ENCODE assay signal across 17 mouse cellular contexts in genomic region chr12:99260171-99260570, GRCm38 (mm10).
A peak's percentile ranks its signal among the peaks of the same experiment; 100 is the strongest.
DNase-seq lines count a peak whose midpoint lies in the region; ATAC-seq and TF ChIP-seq lines count a peak whose summit lies in the region.
"Had no signal": no experiment of that assay in that cellular context is flagged by ENCODE, and none has a peak within 500 bp of the region (broad histone marks: within the 10 kb centered on the region; RNA-seq: fewer than 3 reads in every experiment).

No protein-coding gene starts in this region.

- H3K4me3 ChIP-seq in heart, embryonic 14.5 days (ENCODE audit: control insufficient read depth in 1 of 2, insufficient read depth in 1 of 2, low read depth in 1 of 2, low read length in 2 of 2) = no peak overlapping the region
- no peak overlapping the region for H3K4me3 ChIP-seq in lung, postnatal 0 days (ENCODE audit: low read depth, low read length)
- no peak overlapping the region for H3K4me3 ChIP-seq in lung, adult 2 months (replicated peaks; ENCODE audit: extremely low read depth, low read depth, low read length)
- H3K4me3 ChIP-seq in embryonic facial prominence, embryonic 15.5 days (replicated peaks) = no peak overlapping the region
- H3K4me3 ChIP-seq: limb, embryonic 15.5 days had no signal

- H3K9me3 ChIP-seq in heart, embryonic 14.5 days (ENCODE audit: control insufficient read depth, low read length) = no peaks in the 10 kb centered on the region
- H3K9me3 ChIP-seq in lung, postnatal 0 days (ENCODE audit: low read length) = no peaks in the 10 kb centered on the region
- H3K9me3 ChIP-seq in embryonic facial prominence, embryonic 15.5 days (replicated peaks) = no peaks in the 10 kb centered on the region
- H3K9me3 ChIP-seq: limb, embryonic 15.5 days had no signal

- TF ChIP-seq CTCF in lung, postnatal 0 days (IDR thresholded peaks at IDR 0.05) = no peak
- no peak for TF ChIP-seq CTCF in lung, adult 2 months (IDR thresholded peaks at IDR 0.05; ENCODE audit: insufficient read depth, low read length)

- ATAC-seq in heart, embryonic 14.5 days (ENCODE audit: insufficient number of reproducible peaks, insufficient read depth, low FRiP score, low read depth) = no peak
- 0 out of 2 replicates have a peak, but pooled peaks have one; percentile 6 for ATAC-seq in lung, postnatal 0 days
- no peak for ATAC-seq in embryonic facial prominence, embryonic 15.5 days (ENCODE audit: insufficient number of reproducible peaks, low FRiP score, low TSS enrichment, low read depth)
- ATAC-seq: forebrain, postnatal 0 days; hindbrain, postnatal 0 days had no signal

- TF ChIP-seq EP300 in lung, postnatal 0 days (IDR thresholded peaks at IDR 0.05) = no peak

- intact Hi-C loops in heart, postnatal 25 days (cut with DNase I) = no loop called here

- H3K4me2 ChIP-seq in heart, embryonic 14.5 days (ENCODE audit: low read length) = no peak overlapping the region
- no peak overlapping the region for H3K4me2 ChIP-seq in lung, postnatal 0 days (replicated peaks; ENCODE audit: low read depth, low read length)
- H3K4me2 ChIP-seq in embryonic facial prominence, embryonic 15.5 days (replicated peaks) = no peak overlapping the region
- H3K4me2 ChIP-seq: limb, embryonic 15.5 days had no signal

- WGBS in heart, embryonic 14.5 days = 63% methylated on average over 10 of the region's 10 CpGs
- WGBS in lung, postnatal 0 days = 43% methylated on average over 10 of the region's 10 CpGs
- WGBS in lung, adult 2 months = 55% methylated on average over 10 of the region's 10 CpGs
- WGBS in embryonic facial prominence, embryonic 15.5 days = 33% methylated on average over 10 of the region's 10 CpGs

- peaks cover 47 to 75% of the 10 kb centered on the region in 2 experiments for H3K4me1 ChIP-seq in heart, embryonic 14.5 days (ENCODE audit: control insufficient read depth in 2 of 2, insufficient read depth in 2 of 2, low read length in 2 of 2)
- peaks cover 4% of the 10 kb centered on the region for H3K4me1 ChIP-seq in lung, postnatal 0 days (ENCODE audit: insufficient read depth, low read depth, low read length)
- peaks cover 14% of the 10 kb centered on the region; the same call in 1 of the 2 replicates for H3K4me1 ChIP-seq in lung, adult 2 months (ENCODE audit: control insufficient read depth, insufficient read depth, low read length)
- H3K4me1 ChIP-seq in embryonic facial prominence, embryonic 15.5 days = peaks cover 43% of the 10 kb centered on the region

- DNase-seq in heart, postnatal 25 days (ENCODE audit: low spot score) = no peak
- DNase-seq in lung, postnatal 0 days (ENCODE audit: low spot score) = peak; percentile 61
- DNase-seq in lung, adult 2 months = no peak
- peak; percentile 13 for DNase-seq in splenic B cell, adult 2 months (ENCODE audit: low read depth, low spot score)
- no peak for DNase-seq in thymus, postnatal 36 days
- DNase-seq in layer of hippocampus, postnatal 14 days (ENCODE audit: low spot score in 2 of 2) = no peak
- DNase-seq: cerebellum, adult 11 months; forebrain, postnatal 0 days; gastrocnemius, postnatal 25 days; heart, postnatal 10 days; midbrain, embryonic 14.5 days had no signal

- H3K36me3 ChIP-seq in heart, embryonic 14.5 days (ENCODE audit: control insufficient read depth, insufficient read depth, low read length) = no peaks in the 10 kb centered on the region
- H3K36me3 ChIP-seq in lung, postnatal 0 days (ENCODE audit: insufficient read depth, low read length) = no peaks in the 10 kb centered on the region
- no peaks in the 10 kb centered on the region for H3K36me3 ChIP-seq in embryonic facial prominence, embryonic 15.5 days
- H3K36me3 ChIP-seq in splenic B cell, adult 2 months (ENCODE audit: control insufficient read depth, insufficient read depth, low read length, poor library complexity, severe bottlenecking) = no peaks in the 10 kb centered on the region; the same call in 1 of the 2 replicates
- H3K36me3 ChIP-seq: G1E; limb, embryonic 15.5 days had no signal

- no peak for TF ChIP-seq POLR2A in lung, adult 2 months (IDR thresholded peaks at IDR 0.05; ENCODE audit: borderline replicate concordance, extremely low read depth, low read depth, low read length)

- H3K9ac ChIP-seq in heart, embryonic 14.5 days (ENCODE audit: low read length) = no peak overlapping the region
- no peak overlapping the region for H3K9ac ChIP-seq in lung, postnatal 0 days (replicated peaks; ENCODE audit: low read depth)
- H3K9ac ChIP-seq in embryonic facial prominence, embryonic 15.5 days = no peak overlapping the region
- H3K9ac ChIP-seq: forebrain, postnatal 0 days; limb, embryonic 15.5 days had no signal

- H3K27ac ChIP-seq in heart, embryonic 14.5 days (replicated peaks in 1 of 2; ENCODE audit: control insufficient read depth in 1 of 2, insufficient read depth in 1 of 2, low read depth in 2 of 2, low read length in 2 of 2) = peak overlapping the region; percentile 24 to 43; a peak in 2 of 4 replicates
- H3K27ac ChIP-seq in lung, postnatal 0 days (ENCODE audit: low read length) = peak overlapping the region; percentile 17; the same call in 1 of the 2 replicates
- peak overlapping the region; percentile 48; the same call in 1 of the 2 replicates for H3K27ac ChIP-seq in embryonic facial prominence, embryonic 15.5 days (replicated peaks)
- H3K27ac ChIP-seq: hindbrain, postnatal 0 days; limb, embryonic 15.5 days; macrophage had no signal

- no peaks in the 10 kb centered on the region for H3K27me3 ChIP-seq in heart, embryonic 14.5 days (ENCODE audit: control insufficient read depth, insufficient read depth, low read length)
- no peaks in the 10 kb centered on the region for H3K27me3 ChIP-seq in lung, postnatal 0 days (replicated peaks; ENCODE audit: insufficient read depth, low read length)
- no peaks in the 10 kb centered on the region for H3K27me3 ChIP-seq in embryonic facial prominence, embryonic 15.5 days
- no peaks in the 10 kb centered on the region for H3K27me3 ChIP-seq in splenic B cell, adult 2 months (ENCODE audit: control insufficient read depth, insufficient read depth, low read length, poor library complexity, severe bottlenecking)
- H3K27me3 ChIP-seq: limb, embryonic 15.5 days had no signal

Comparison
In these comparisons a context has a peak if more than half of its experiments do, and no peak if none do; other contexts are left out.
1. DNase-seq: peak in lung, postnatal 0 days (single experiment) and splenic B cell, adult 2 months (single experiment); none in heart, postnatal 25 days (single experiment), lung, adult 2 months (single experiment), thymus, postnatal 36 days (0 of 2) and layer of hippocampus, postnatal 14 days (0 of 2).
2. Peak in every context shown above with its lines, with median percentiles within 50 percentile points of each other: H3K27ac ChIP-seq.